Mouse (Mus musculus) neural tube, embryonic 12.5 days (tissue): ENCODE measurements around the gene Fblim1. TPM values are rescaled to one million over a fixed set of nuclear protein-coding genes. Genes with fewer than 3 reads are reported as not detected.
A peak's percentile ranks its signal among the peaks of the same experiment; 100 is the strongest.

Experiments used
- ATAC-seq: fragments of 200-750 bp; cut with Nextera tagmentation; 2 replicates; pipeline ENCODE4 v1.8.0; 2017; ENCODE audit warnings: low read depth, mild to moderate bottlenecking, moderate TSS enrichment, moderate library complexity; ENCODE audit not compliant: low FRiP score
- H3K27ac ChIP-seq: fragments of 300-500 bp; sonication (generic); 2 replicates; pipeline ENCODE4 v1.5.1; 2016
- H3K27me3 ChIP-seq: fragments of 300-500 bp; sonication (generic); replicated peaks from 2 replicates; pipeline ENCODE4 v1.6.1; 2016; ENCODE audit warnings: mild to moderate bottlenecking
- H3K36me3 ChIP-seq: fragments of 300-500 bp; sonication (generic); 2 replicates; pipeline ENCODE4 v1.6.1; 2016; ENCODE audit warnings: mild to moderate bottlenecking
- H3K4me1 ChIP-seq: fragments of 300-500 bp; sonication (generic); 2 replicates; pipeline ENCODE4 v1.6.1; 2016
- H3K4me2 ChIP-seq: fragments of 300-500 bp; sonication (generic); replicated peaks from 2 replicates; pipeline ENCODE4 v1.6.1; 2016; ENCODE audit warnings: mild to moderate bottlenecking
- H3K4me3 ChIP-seq: fragments of 300-500 bp; sonication (generic); 2 replicates; pipeline ENCODE4 v1.5.1; 2016
- H3K9ac ChIP-seq: fragments of 300-500 bp; sonication (generic); 2 replicates; pipeline ENCODE4 v1.6.1; 2016; ENCODE audit warnings: mild to moderate bottlenecking
- H3K9me3 ChIP-seq: fragments of 300-500 bp; sonication (generic); 2 replicates; pipeline ENCODE4 v1.6.1; 2016; ENCODE audit warnings: mild to moderate bottlenecking
- WGBS: fragments of 180-500 bp; shearing (Covaris S2); methylation state at CpG from one replicate; pipeline ENCODE4 v1.1.7; 2016; 5-methylcytosine and 5-hydroxymethylcytosine counted together
- polyA plus RNA-seq: library from polyadenylated mRNA; unstranded; fragments of >200 nt; fragmentation: Nextera tagmentation; extraction: Ambion mirVana; gene quantifications from 2 replicates; pipeline ENCODE4 v1.2.1, GENCODE M21; 2016

The Fblim1 gene
- polyA plus RNA-seq, result 30.6 and 37.0 TPM in 2 replicates

DNA sequence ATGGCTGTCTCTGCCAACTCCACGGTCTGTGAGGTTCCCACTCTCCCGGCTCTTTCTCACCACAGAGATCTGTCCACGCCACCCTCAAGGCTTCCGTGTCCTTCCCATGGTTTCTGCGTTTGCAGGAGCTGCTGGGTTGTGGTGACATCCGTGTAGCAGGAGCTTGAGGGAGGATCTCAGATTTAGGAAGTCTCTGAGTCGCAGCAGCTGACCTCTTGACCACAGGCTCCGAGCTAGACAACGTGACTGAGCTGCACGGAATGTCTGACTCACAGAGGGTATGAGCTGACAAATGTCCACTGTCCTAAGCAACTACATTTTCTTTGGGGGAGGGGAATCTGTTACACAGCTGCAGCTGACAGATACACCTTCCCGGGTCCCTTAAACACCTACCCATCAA lies at the start of gene Fblim1:
Gene Fblim1 (minus strand): TSS at position 236 of the 400 bp plus-strand sequence.
- Histone ChIP-seq H3K4me1 (no peaks in the 10 kb centered on the region), H3K36me3 (no peaks in the 10 kb centered on the region), H3K27me3 (no peaks in the 10 kb centered on the region), H3K9me3 (no peaks in the 10 kb centered on the region), H3K4me3 (no peak within 1 kb of the TSS), H3K4me2 (no peak within 1 kb of the TSS), H3K9ac (no peak within 1 kb of the TSS), H3K27ac (no peak within 1 kb of the TSS)
- ATAC-seq, result no peak
- WGBS, result 85% methylated on average over 11 of the region's 11 CpGs

- Histone ChIP-seq H3K36me3 (peaks cover 14% of the 10 kb centered on the region; the same call in 1 of the 2 replicates), H3K4me1 (peaks cover 2% of the 10 kb centered on the region; the same call in 1 of the 2 replicates), H3K27me3 (no peaks in the 10 kb centered on the region), H3K27ac (no peak overlapping the region), H3K4me2 (no peak overlapping the region), H3K9me3 (no peaks in the 10 kb centered on the region), H3K4me3 (no peak overlapping the region), H3K9ac (no peak overlapping the region)
- 92% methylated on average over 6 of the region's 6 CpGs for WGBS
- no peak for ATAC-seq
These were observed 48.6 kb upstream of the Fblim1 start for GRCm38 (mm10) chr4:141654509-141654908.

- H3K4me3 ChIP-seq, result no peak overlapping the region
- no peak overlapping the region for H3K27ac ChIP-seq
- no peak overlapping the region for H3K4me2 ChIP-seq
- H3K27me3 ChIP-seq, result no peaks in the 10 kb centered on the region
- 89% methylated on average over 13 of the region's 13 CpGs for WGBS
- no peak overlapping the region for H3K9ac ChIP-seq
- ATAC-seq, result no peak
- H3K9me3 ChIP-seq, result no peaks in the 10 kb centered on the region
- H3K4me1 ChIP-seq, result peaks cover 9% of the 10 kb centered on the region; the same call in 1 of the 2 replicates
- H3K36me3 ChIP-seq, result peaks cover 10% of the 10 kb centered on the region; the same call in 1 of the 2 replicates
These were observed 47.9 kb upstream of the Fblim1 start for GRCm38 (mm10) chr4:141653813-141654212.

DNA sequence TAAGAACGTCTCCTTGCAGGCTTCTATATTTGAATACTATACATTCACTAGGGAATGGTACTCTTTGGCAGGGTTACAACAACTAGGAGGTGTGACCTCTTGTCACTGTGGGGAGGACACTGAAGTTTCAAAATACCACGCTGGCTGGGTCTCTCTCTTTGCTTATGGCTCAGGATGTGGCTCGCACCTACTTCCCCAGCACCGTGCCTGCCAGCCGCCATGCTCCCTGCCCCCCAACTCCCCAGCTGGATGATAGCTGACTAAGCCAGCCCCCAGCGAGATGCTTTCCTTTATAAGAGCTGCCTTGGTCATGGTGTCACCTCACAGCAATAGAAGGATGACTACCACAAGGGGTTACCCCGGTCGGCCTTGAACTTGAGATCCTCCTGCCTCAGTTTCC lies 47.1 kb upstream of the Fblim1 start:
- peaks cover 10% of the 10 kb centered on the region; the same call in 1 of the 2 replicates for H3K36me3 ChIP-seq
- no peak overlapping the region for H3K9ac ChIP-seq
- H3K9me3 ChIP-seq, result no peaks in the 10 kb centered on the region
- no peaks in the 10 kb centered on the region for H3K27me3 ChIP-seq
- H3K27ac ChIP-seq, result no peak overlapping the region
- H3K4me3 ChIP-seq, result no peak overlapping the region
- peaks cover 10% of the 10 kb centered on the region; the same call in 1 of the 2 replicates for H3K4me1 ChIP-seq
- no peak for ATAC-seq
- no peak overlapping the region for H3K4me2 ChIP-seq
- 94% methylated on average over 8 of the region's 8 CpGs for WGBS

DNA sequence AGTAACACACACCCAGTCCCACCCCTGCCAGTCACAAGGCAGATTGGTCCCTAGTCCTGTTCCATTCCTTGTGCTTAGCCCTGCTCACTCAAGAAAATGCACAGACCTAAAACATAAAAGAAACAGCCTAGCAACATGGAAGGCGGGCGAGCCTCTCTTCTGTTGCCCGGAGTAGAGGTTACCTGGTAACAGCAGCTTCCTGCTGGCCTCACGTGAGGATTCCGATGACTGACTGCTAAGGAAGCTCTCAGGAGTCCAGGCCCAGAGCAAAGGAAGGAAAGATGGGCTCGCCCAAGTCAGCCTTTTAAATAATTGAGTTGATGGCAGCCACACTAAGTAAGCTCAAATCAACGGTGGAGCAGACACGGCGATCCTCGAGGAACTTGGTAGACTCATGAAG lies 46.0 kb upstream of the Fblim1 start:
- no peak overlapping the region for H3K4me2 ChIP-seq
- 90% methylated on average over 10 of the region's 10 CpGs for WGBS
- H3K4me1 ChIP-seq, result peaks cover 10% of the 10 kb centered on the region; the same call in 1 of the 2 replicates
- no peak overlapping the region for H3K4me3 ChIP-seq
- H3K36me3 ChIP-seq, result peaks cover 12% of the 10 kb centered on the region
- no peaks in the 10 kb centered on the region for H3K9me3 ChIP-seq
- no peak for ATAC-seq
- H3K9ac ChIP-seq, result no peak overlapping the region
- no peaks in the 10 kb centered on the region for H3K27me3 ChIP-seq
- no peak overlapping the region for H3K27ac ChIP-seq

- H3K27me3 ChIP-seq, result no peaks in the 10 kb centered on the region
- peaks cover 10% of the 10 kb centered on the region; the same call in 1 of the 2 replicates for H3K4me1 ChIP-seq
- H3K36me3 ChIP-seq, result peaks cover 12% of the 10 kb centered on the region
- no peak overlapping the region for H3K9ac ChIP-seq
- no peaks in the 10 kb centered on the region for H3K9me3 ChIP-seq
- 90% methylated on average over 6 of the region's 6 CpGs for WGBS
- H3K4me2 ChIP-seq, result no peak overlapping the region
- no peak overlapping the region for H3K4me3 ChIP-seq
- no peak overlapping the region for H3K27ac ChIP-seq
- ATAC-seq, result no peak
These were observed 45.4 kb upstream of the Fblim1 start for GRCm38 (mm10) chr4:141651286-141651685.

GRCm38 (mm10) chr4:141649244-141649643 lies 43.3 kb upstream of the Fblim1 start:
- 79% methylated on average over 6 of the region's 6 CpGs for WGBS
- H3K4me3 ChIP-seq, result no peak overlapping the region
- ATAC-seq, result no peak
- H3K36me3 ChIP-seq, result peaks cover 12% of the 10 kb centered on the region
- no peak overlapping the region for H3K27ac ChIP-seq
- no peaks in the 10 kb centered on the region for H3K27me3 ChIP-seq
- H3K9ac ChIP-seq, result no peak overlapping the region
- H3K4me2 ChIP-seq, result no peak overlapping the region
- no peaks in the 10 kb centered on the region for H3K9me3 ChIP-seq
- H3K4me1 ChIP-seq, result peaks cover 10% of the 10 kb centered on the region; the same call in 1 of the 2 replicates

GRCm38 (mm10) chr4:141648262-141648661 lies 42.4 kb upstream of the Fblim1 start:
- Histone ChIP-seq H3K27ac (no peak overlapping the region), H3K9me3 (no peaks in the 10 kb centered on the region), H3K4me1 (peaks cover 15% of the 10 kb centered on the region), H3K4me3 (no peak overlapping the region), H3K4me2 (no peak overlapping the region), H3K9ac (no peak overlapping the region), H3K27me3 (no peaks in the 10 kb centered on the region), H3K36me3 (peaks cover 9% of the 10 kb centered on the region)
- WGBS, result 94% methylated on average over 5 of the region's 5 CpGs
- ATAC-seq, result no peak

DNA sequence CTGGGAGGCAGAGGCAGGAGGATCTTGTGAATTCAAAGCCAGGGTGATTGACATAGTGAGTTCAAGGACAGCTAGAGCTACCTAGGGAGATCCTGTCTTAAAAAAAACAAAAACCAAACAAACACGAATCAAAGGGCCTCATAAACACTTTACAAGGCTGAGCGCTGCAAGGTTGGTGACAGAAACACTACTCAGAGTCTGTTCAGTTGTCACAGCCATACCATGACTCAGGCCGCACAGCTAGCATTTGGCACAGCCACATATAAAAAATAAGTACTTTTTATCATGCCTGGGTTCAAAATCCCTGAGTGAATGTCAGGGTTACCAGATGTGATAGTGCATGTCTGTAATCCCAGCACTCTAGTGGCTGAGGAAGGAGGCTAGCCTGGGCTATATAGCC lies 41.3 kb upstream of the Fblim1 start:
- WGBS, result 87% methylated on average over 3 of the region's 3 CpGs
- ATAC-seq, result no peak
- no peak overlapping the region for H3K9ac ChIP-seq

DNA sequence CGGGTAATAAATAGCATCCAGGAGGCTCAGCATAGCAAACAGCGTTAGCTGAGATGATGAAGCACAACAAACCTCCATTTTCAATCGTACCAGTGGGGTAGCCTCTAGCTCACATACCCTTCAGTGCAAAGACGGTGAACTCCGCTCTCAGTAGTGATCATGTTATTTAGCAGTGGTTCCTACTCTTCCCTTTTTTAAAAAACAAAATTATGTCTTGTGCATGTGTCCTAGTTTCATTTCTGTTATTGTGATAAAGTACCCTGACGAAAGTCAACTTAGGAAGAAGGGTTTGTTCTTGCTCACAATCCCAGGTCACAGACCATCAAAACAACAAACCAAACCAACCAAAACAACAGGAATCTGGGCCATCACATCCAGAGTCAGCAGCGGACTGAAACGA lies 40.1 kb upstream of the Fblim1 start:
- no peaks in the 10 kb centered on the region for H3K9me3 ChIP-seq
- WGBS, result 93% methylated on average over 8 of the region's 8 CpGs
- no peak overlapping the region for H3K27ac ChIP-seq
- H3K9ac ChIP-seq, result no peak overlapping the region
- H3K36me3 ChIP-seq, result peaks cover 17% of the 10 kb centered on the region
- peaks cover 18% of the 10 kb centered on the region for H3K4me1 ChIP-seq
- no peak overlapping the region for H3K4me2 ChIP-seq
- no peaks in the 10 kb centered on the region for H3K27me3 ChIP-seq
- H3K4me3 ChIP-seq, result no peak overlapping the region
- no peak for ATAC-seq

More for the DNA sequence above, 41.3 kb upstream of the Fblim1 start:
- peaks cover 18% of the 10 kb centered on the region for H3K4me1 ChIP-seq
- H3K9me3 ChIP-seq, result no peaks in the 10 kb centered on the region
- H3K27ac ChIP-seq, result no peak overlapping the region
- H3K27me3 ChIP-seq, result no peaks in the 10 kb centered on the region
- peaks cover 13% of the 10 kb centered on the region for H3K36me3 ChIP-seq
- H3K4me2 ChIP-seq, result no peak overlapping the region
- H3K4me3 ChIP-seq, result no peak overlapping the region

- Histone ChIP-seq H3K27ac (no peak overlapping the region), H3K9ac (no peak overlapping the region), H3K4me3 (no peak overlapping the region), H3K4me1 (peaks cover 8% of the 10 kb centered on the region), H3K4me2 (no peak overlapping the region), H3K36me3 (peaks cover 40% of the 10 kb centered on the region), H3K9me3 (no peaks in the 10 kb centered on the region), H3K27me3 (no peaks in the 10 kb centered on the region)
- ATAC-seq, result peak; percentile 33; the same call in 1 of the 2 replicates
- 59% methylated on average over 7 of the region's 7 CpGs for WGBS
These were observed 37.4 kb upstream of the Fblim1 start for GRCm38 (mm10) chr4:141643118-141643855.

DNA sequence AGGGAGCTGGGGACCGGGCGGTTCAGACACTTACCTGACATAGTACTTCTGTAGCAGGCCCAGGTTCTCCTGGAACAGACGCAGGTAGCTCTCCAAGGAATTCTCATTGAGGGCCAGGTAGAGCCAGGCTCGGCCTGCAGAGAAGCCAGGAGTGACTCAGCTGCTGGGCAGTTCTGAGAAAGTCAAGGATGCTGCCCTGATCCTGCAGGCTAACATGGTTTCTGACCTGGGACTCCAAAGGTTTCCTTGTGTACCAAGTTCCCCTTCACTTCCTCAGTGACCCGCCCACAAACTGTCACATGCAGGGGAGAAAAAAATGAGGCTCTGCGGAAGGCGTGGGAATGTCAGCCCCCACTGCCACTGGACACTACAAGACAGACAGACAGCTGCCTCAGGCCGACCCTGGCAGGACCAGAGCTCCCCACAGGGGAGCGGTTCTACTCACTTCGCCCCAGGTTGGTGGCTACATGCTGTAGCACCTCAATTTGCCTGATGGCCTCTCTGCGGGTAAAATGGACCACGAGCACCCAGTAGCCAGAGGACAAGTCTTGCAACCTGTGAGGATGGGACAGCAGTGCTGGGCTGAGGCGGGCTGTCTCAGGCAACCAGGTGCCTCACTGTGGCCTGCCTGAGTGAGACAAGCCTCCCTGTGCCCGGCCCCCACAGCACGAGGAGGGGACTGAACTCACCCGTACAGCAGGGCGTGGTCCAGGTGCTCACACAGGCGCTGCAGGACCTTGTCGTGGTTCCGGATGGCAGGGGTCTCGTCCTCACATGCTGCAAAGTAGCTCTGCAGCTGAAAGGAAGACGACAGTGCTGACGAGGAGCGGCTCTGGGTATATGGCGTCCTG lies 36.3 kb upstream of the Fblim1 start:
- H3K27ac ChIP-seq, result no peak overlapping the region
- no peak for ATAC-seq
- no peak overlapping the region for H3K4me2 ChIP-seq
- no peak overlapping the region for H3K9ac ChIP-seq
- 92% methylated on average over 25 of the region's 25 CpGs for WGBS
- H3K4me1 ChIP-seq, result peaks cover 8% of the 10 kb centered on the region
- no peaks in the 10 kb centered on the region for H3K27me3 ChIP-seq
- H3K36me3 ChIP-seq, result peaks cover 49% of the 10 kb centered on the region
- no peak overlapping the region for H3K4me3 ChIP-seq
- no peaks in the 10 kb centered on the region for H3K9me3 ChIP-seq
